Mouse (Mus musculus): Measurements from ENCODE around the gene Prdm2.

The Prdm2 gene

GRCm38 (mm10) chr4:143212341-143213174 lies at the start of gene Prdm2:
Gene Prdm2, minus strand, starts transcription at chr4:143212995.
- peak; percentile 31 to 36 for DNase-seq

DNA sequence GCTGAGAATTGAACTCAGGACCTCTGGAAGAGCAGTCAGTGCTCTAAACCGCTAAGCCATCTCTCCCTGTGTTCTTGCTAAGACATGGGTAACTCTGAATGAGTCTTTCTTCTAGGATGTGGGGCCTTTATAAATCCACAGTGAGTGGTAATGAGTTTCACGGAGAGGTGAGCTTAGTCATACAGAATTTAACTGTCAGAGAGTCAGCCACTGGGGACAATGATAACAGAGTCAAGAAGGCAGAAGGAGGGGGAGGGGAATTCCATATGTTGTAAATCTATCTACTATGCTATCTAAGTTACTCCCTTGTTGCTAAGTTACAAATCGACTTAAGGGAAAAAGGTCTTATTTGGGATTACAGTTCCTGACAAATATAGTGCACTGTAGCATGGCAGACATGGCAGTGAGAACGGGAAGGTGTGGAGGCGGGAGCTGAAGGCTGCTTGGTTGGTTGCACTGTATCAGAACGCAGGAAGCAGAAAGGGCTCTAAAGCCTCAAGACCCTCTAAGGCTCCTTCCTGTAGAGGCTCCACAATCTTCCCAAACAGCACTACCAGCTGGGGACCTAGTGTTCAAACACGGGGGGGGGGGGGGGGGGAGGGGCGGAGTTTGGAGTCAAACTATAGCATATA lies 47.0 kb upstream of the Prdm2 start:
- no peak for DNase-seq

DNA sequence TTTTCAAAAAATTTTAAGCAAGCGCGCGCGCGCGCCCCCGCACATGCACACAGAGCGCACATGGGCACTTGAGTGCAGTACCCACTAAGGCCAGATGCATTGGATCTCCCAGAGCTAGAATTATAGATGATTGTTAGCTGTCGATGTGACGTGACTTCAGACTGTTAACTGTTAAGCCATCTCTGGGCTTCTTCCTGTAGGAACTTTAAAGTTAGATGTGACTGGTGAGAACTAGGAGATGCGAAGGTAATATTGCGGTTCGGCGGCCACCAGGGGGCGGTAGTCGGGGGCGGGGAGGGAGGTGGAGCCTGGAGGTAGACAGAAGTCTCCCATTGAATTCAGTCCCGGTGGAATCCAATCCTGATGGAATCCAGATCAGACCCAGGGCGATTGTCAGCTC lies 45.7 kb upstream of the Prdm2 start:
- DNase-seq: no peak

DNA sequence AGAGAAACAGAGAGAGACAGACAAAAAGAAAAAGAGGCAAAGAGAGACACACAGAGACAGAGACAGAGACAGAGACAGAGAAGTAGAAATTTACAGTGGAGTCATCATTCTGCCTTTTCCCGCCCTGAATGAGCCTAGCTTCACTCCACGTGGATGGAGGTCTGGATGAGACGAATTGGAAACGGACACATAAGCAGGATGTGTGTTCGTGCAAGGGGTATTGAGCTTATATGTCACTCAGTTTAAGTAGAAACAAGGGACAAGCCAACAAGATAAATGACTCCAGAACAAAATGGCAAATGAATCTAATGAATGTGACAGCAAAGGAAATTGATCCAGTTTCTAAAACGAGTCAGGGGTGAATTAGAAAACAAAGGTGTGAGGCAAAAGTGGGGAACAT lies 45.2 kb upstream of the Prdm2 start:
- DNase-seq: no peak

DNA sequence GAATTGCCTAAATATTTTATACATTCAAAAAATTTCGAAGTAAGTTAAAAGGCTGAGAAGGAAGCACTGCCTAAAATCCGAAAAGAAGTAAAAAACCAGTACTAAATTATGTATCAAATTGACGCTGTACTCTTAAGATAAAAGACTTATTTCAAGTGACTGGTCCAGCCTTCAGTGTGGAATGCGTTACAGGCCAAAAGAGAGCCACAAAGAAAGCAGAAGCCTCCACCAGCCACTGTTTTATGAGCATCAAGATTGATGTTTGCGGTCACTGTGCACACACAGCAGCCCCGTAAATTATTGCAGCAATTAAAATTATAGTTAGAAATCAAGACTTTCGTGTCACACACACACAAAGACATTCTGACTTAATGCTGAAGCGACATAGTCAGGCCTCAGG lies 42.7 kb upstream of the Prdm2 start:
- no peak for DNase-seq

- DNase-seq: no peak
Observed at GRCm38 (mm10) chr4:143253356-143253755, 40.6 kb upstream of the Prdm2 start.

DNA sequence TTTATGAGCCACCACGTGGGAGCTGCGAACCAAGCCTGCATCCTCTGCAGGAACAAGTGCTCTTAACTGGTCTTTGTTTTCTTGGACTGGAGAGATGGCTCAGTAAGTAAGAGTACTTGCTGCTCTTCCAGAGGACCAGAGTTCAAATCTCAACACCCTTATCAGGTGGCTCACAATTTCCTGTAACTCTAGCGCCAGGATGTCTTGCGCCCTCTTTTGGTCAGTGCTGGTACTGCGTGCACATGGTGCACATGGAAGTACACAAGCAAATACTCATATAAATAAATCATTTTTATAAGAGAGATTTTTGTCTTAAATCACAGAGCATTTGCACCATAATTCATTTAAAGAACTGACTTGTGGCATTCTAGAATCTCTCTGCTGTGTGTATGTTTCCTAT lies 35.3 kb upstream of the Prdm2 start:
- no peak for DNase-seq

DNA sequence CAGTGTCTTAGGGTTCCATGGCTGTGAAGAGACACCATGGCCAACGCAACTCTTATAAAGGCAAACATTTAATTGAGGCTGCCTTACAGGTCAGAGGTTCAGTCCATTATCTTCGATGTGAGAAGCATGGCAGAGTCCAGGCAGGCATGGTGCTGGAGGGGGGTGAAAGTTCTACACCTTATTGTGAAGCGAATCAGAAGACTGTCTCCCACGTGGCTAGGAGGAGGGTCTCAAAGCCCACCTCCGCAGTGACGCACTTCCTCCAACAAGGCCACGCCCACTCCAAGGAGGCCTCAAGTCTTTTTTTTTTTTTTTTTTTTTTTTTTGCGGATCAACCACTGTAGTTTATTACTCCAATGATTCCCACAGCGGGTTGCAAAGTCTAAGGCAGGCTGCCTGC lies 28.5 kb upstream of the Prdm2 start:
- DNase-seq: no peak

DNA sequence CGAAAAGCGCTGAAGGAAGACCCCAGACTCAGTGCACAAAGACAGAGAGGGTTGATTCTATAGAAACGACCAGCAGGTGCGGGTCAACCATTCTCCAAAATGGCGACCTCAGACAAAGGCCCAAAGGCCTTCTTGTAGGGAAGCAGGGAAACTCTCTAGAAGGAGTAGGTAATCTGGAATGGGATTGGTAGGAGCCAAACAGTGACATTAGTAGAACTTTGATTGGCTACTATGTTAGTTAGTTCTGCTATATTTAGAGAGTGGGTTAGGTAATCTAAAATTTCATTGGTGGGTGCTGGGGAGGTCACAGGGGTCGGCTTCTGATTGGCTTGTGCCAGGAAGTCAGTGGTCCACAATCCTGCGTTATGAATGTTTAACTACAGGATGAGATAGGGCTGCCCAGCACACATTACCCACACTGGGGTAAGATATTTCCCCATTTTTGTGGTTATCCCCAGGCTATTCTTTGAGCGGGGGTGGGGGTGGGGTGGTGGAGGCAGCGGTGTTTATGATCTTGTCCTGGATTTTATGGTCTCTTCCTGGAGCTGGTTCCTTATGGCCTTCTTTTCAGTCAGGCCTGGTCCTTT lies 26.9 kb upstream of the Prdm2 start:
- DNase-seq: no peak

DNA sequence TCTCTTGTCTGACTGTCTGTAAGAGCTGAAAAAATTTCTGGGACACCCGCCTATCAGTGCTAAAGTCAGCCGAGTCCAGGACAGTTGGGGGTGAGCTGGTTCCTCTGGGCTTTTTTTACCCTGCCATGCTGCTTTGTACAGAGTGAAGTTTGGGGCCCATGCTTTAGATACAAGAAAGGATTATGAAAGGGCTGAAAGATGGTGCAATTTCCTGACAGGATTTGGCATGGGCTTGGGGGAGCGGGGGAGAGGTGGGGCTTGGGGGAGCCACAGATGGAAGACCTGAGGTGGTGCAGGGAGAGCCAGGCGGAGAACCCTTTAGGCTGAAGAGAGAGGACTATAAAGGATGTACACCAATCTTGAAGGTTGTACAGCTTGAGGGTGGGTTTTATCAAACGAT lies 26.3 kb upstream of the Prdm2 start:
- DNase-seq: no peak

GRCm38 (mm10) chr4:143238241-143239031 lies 25.6 kb upstream of the Prdm2 start:
- DNase-seq: no peak

GRCm38 (mm10) chr4:143231790-143232422 lies 19.1 kb upstream of the Prdm2 start:
- DNase-seq: no peak

DNA sequence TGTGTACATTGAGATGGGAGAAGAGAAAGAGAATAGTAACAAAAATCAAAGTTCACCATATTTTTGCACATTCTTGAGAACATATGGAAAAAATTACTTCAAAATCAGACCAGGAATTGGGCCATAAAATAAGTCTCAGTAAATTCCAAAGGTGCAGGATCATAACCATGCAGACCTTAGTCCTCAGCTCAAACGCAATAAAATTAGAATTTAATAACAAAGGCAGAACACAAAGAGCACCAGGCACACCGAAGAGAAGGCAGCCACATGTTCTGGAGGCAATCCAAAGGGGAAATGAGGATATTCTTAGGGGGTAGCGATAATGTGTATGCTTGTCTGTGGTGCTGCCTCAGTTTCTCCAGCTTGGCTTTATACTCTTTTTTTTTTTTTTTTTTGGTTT lies 18.3 kb upstream of the Prdm2 start:
- no peak for DNase-seq

GRCm38 (mm10) chr4:143227976-143228375 lies 15.2 kb upstream of the Prdm2 start:
- DNase-seq: no peak

DNA sequence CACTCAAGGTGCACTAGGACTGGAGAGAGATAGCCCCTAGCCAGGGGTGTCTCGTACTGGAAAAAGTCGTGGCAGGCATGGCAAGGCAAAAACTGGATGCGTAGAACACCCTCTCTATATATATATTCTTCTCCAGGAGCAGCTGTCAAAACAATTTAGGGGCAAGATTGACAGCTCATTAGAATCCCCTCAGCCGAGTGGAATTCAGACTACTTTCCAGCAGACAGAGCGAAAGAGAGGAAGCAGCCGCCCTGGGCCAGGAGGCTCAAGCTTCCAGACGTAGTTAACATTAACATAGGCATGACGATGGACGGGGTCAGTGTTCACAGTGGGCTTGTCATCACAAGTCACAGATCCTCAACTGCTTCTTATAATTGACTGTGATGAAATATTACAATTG lies 13.1 kb upstream of the Prdm2 start:
- DNase-seq: no peak

DNA sequence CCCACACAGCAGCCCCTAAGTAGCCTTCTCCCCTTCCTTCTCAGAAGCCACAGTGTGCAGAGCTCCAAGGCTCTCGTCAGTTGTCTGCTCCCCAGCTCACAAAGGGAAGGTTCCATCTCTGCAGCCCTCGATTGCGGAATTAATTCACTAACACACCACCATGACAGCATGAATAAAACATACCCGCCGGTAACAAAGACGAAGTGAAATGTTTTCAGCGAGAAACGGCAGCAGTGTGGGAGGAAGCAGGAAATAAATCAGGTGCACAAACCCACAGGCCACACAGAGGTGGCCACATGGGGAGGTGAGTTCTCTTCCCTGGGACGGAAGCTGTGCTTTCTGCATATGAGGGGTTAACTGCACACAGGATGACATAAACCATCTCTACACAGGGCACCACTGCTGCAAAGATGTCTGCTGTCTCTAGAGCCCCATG lies 6.5 kb upstream of the Prdm2 start:
- DNase-seq: peak in 1 of 2 experiments; percentile 28

DNA sequence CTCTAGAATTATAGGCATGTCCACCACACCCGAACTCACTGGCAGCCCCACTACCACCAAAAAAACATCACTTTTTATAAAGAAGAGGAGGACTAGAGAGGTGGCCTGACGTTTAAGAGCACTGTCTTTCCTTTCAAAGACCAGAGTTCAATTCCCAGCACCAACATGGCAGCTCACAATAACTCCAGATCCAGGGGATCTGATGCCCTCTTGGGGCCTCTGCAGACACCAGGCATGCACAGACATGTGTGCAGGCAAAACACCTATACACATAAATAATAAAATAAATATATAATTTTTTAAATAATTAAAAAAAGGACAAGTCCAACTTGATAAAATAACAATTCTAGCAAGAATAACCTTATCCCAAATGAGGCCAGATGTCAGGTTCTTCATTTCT lies 6.1 kb upstream of the Prdm2 start:
- no peak for DNase-seq

GRCm38 (mm10) chr4:143217189-143217588 lies 4.4 kb upstream of the Prdm2 start:
- DNase-seq: no peak

DNA sequence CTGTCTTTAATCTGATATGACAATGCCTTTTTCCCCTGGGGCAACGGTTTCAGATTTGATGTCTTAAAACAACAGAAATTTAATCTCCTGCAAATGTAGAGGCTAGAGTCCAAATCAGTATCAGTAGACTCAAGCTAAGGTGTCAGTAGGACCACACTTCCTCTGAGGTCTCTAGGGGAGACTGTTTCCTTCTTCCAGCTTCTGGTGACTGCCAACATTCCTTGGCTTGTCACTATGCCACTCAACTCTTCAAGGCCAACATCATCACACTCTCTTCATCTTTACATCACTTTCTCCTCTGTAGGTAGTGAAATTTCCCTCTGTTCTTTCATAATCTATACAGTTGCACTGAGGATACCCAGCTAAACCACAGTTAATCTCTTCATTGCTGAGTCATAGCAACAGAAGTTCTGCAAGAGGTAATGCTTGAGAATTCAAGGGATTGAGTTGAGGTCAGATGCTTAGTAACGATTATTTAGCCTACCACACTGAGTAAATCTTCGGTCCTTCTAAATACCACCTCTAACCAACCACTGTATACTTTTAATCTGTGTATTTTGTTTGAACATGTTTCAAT lies 1.5 kb upstream of the Prdm2 start:
- no peak for DNase-seq

DNA sequence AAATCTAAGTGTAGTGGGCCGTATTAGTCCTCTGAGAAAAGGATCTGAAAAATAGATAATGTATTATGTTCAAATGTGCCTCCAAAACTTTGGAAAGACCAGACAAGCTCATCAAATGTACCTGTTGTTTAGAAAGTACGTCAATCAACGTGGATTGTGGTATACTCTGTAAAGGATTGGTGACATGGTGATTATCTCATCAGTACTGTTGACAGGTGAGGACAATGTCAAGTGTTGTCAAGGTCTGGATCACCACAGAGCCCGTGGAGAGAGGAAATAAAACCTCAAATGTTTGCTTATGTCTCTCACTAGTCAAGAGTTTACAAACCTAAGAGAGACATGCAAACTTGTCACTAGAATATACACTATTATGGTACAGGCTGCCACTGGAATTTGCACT lies 776 bp upstream of the Prdm2 start:
- DNase-seq: no peak

- DNase-seq: no peak
Observed at GRCm38 (mm10) chr4:143213175-143213479, 332 bp upstream of the Prdm2 start.

DNA sequence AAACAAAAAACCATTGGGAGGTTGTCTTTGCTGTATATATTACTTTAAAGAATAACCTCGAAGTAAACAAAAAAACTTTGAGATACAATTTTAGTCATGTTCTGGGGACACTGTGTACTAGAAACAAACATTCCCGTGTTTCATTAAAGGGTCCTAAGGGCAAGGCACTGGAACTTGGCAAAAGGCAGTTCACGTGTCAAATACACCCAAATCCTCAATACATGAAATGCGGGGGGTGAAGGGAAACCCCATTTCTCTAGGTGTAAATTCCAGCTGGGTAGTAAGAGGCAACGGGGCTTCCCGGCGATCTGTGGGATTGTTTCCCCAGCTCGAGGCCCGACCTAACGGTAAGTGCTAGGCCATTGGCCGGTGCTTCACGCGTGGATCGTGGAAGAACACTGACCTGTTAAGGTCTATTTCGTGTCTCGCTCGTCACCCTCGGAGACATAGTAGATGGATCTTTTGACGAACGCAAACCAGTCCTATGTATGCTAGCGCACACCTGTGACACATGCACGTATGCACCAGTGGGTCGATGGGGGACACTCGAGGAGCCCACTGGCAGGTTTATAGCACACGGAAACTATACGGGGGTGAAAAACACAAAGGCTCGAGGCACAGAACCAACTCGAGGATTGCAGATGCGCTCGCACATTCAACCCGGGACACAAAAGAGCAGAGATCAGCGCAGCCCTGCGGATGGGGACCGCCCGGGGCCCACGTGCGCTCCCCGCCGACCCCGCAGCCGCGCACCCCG lies 1.0 kb downstream of the Prdm2 start:
- DNase-seq: peak in 1 of 2 experiments; percentile 29

Data from thymus, adult 18-20 months (tissue).